Mouse (Mus musculus) liver, adult 2 months (tissue): ENCODE results near the gene Myo1c.

Experiments used
- CTCF ChIP-seq: fragments of 200-500 bp; IDR thresholded peaks from 2 replicates; pipeline ENCODE4 v1.5.1; 2011; ENCODE audit warnings: low read depth, low read length, control low read depth
- POLR2A ChIP-seq: fragments of 200-500 bp; IDR thresholded peaks from 2 replicates; pipeline ENCODE4 v1.6.1; 2011; ENCODE audit warnings: low read length, control low read depth; ENCODE audit not compliant: insufficient read depth; ENCODE audit errors: extremely low read depth

DNA sequence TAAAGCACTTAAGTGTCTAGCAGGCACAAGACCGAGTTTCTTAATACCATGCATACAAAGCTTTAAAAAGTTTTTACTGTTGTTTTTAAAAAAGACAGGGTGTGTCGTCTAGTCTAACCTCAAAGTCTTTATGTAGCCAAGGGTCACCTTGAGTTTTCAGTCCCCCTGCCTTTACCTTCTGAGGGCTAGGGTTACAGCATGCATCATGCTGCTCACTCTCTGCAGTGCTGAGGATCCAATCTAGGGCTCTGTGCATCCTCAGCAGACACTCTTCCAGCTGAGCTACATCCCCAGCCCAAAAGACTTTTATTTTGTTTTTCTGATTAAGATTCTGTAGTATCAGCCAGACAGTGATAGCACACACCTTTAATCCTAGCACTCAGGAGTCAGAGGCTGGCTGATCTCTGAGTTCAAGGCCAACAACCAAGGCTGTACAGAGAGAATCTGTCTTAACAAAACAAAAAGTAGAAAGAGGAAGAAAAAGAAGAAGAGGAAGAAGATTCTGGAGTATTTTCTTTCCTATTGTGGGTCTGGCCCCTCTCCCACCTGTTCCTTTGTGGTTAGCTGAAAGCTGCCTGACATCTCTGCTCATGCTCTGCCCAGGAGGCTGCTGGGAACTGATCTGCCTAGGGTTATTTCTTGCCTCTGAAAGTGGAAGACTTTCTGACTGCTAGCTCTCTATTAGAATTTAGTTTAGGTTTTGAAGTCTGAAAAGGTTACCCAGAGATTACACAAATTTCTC, 27.5 kb upstream of the Myo1c start:
- no peak for TF ChIP-seq POLR2A
- TF ChIP-seq CTCF, result no peak
